Mouse (Mus musculus): ENCODE data around the gene Olfr734. TPM values are rescaled to one million over a fixed set of nuclear protein-coding genes. Genes with fewer than 3 reads are reported as not detected.

Gene Olfr734
- not detected in 2 replicates for polyA plus RNA-seq (2015; fragmentation: Nextera tagmentation; extraction: Ambion mirVana)

GRCm38 (mm10) chr14:50326661-50327060, at the start of gene Olfr734:
Olfr734 (minus strand) TSS chr14:50326761.

GRCm38 (mm10) chr14:50357593-50357992, 31.0 kb upstream of the Olfr734 start, which contains the start of gene Tlr11:
Tlr11 (plus strand) TSS chr14:50357914.

GRCm38 (mm10) chr14:50348796-50349195, 22.2 kb upstream of the Olfr734 start, which contains the start of gene Olfr735:
Olfr735 (minus strand) TSS chr14:50348872.

GRCm38 (mm10) chr14:50301422-50301821, 25.1 kb downstream of the Olfr734 start, which contains the start of gene Olfr733:
Olfr733 (minus strand) TSS chr14:50301522.

GRCm38 (mm10) chr14:50284106-50284505, 42.5 kb downstream of the Olfr734 start, which contains the start of gene Olfr732:
Olfr732 (minus strand) TSS chr14:50284206.

Other genes starting within 250 kb of the Olfr734 start
- gene Olfr726, start 235.8 kb downstream of the Olfr734 start, polyA plus RNA-seq (2015; fragmentation: Nextera tagmentation; extraction: Ambion mirVana) = not detected in 2 replicates
- gene Olfr727, start 203.6 kb downstream of the Olfr734 start, polyA plus RNA-seq (2015; fragmentation: Nextera tagmentation; extraction: Ambion mirVana) = not detected in 2 replicates
- gene Olfr728, start 184.1 kb downstream of the Olfr734 start, polyA plus RNA-seq (2015; fragmentation: Nextera tagmentation; extraction: Ambion mirVana) = not detected in 2 replicates
- gene Olfr729, start 173.9 kb downstream of the Olfr734 start, polyA plus RNA-seq (2015; fragmentation: Nextera tagmentation; extraction: Ambion mirVana) = not detected in 2 replicates
- gene Olfr730, start 138.6 kb downstream of the Olfr734 start, polyA plus RNA-seq (2015; fragmentation: Nextera tagmentation; extraction: Ambion mirVana) = not detected in 2 replicates
- not detected in 2 replicates for gene Olfr731, start 84.9 kb downstream of the Olfr734 start, polyA plus RNA-seq (2015; fragmentation: Nextera tagmentation; extraction: Ambion mirVana)
- not detected in 2 replicates for gene Olfr732, start 42.6 kb downstream of the Olfr734 start, polyA plus RNA-seq (2015; fragmentation: Nextera tagmentation; extraction: Ambion mirVana)
- not detected in 2 replicates for gene Olfr733, start 25.2 kb downstream of the Olfr734 start, polyA plus RNA-seq (2015; fragmentation: Nextera tagmentation; extraction: Ambion mirVana)
- not detected in 2 replicates for gene Olfr735, start 22.1 kb upstream of the Olfr734 start, polyA plus RNA-seq (2015; fragmentation: Nextera tagmentation; extraction: Ambion mirVana)
- gene Tlr11, start 31.2 kb upstream of the Olfr734 start, polyA plus RNA-seq (2015; fragmentation: Nextera tagmentation; extraction: Ambion mirVana) = not detected in 2 replicates
- not detected in 2 replicates for gene Olfr736, start 54.4 kb upstream of the Olfr734 start, polyA plus RNA-seq (2015; fragmentation: Nextera tagmentation; extraction: Ambion mirVana)
- gene Olfr738, start 80.8 kb upstream of the Olfr734 start, polyA plus RNA-seq (2015; fragmentation: Nextera tagmentation; extraction: Ambion mirVana) = not detected in 2 replicates
- gene Olfr739, start 91.9 kb upstream of the Olfr734 start, polyA plus RNA-seq (2015; fragmentation: Nextera tagmentation; extraction: Ambion mirVana) = not detected in 2 replicates
- gene Olfr740, start 118.8 kb upstream of the Olfr734 start, polyA plus RNA-seq (2015; fragmentation: Nextera tagmentation; extraction: Ambion mirVana) = not detected in 2 replicates
- gene Olfr741, start 146.0 kb upstream of the Olfr734 start, polyA plus RNA-seq (2015; fragmentation: Nextera tagmentation; extraction: Ambion mirVana) = not detected in 2 replicates
- not detected in 2 replicates for gene Olfr742, start 176.8 kb upstream of the Olfr734 start, polyA plus RNA-seq (2015; fragmentation: Nextera tagmentation; extraction: Ambion mirVana)
- gene Olfr743, start 195.1 kb upstream of the Olfr734 start, polyA plus RNA-seq (2015; fragmentation: Nextera tagmentation; extraction: Ambion mirVana) = not detected in 2 replicates